Mouse (Mus musculus) heart, adult 2 months (tissue): ENCODE data around the gene 1700001J03Rik. TPM values are rescaled to one million over a fixed set of nuclear protein-coding genes. Genes with fewer than 3 reads are reported as not detected.
"Not testable (repeated sequence)": the region's sequence is repeated elsewhere in the genome, so short reads cannot be mapped to it uniquely, and the experiment has no call there.

ENCODE experiments used
- DNase-seq, 2 experiments: peaks; one replicate each; pipeline ENCODE4 v3.0.0; 2021
- H3K27ac ChIP-seq: fragments of 200-600 bp; 2 replicates; pipeline ENCODE4 v1.8.1; 2022
- H3K27me3 ChIP-seq: fragments of 200-500 bp; 2 replicates; pipeline ENCODE4 v1.6.1; 2012; ENCODE audit warnings: mild to moderate bottlenecking, low read length, inconsistent platforms, mixed read lengths; ENCODE audit not compliant: control insufficient read depth, insufficient read depth
- H3K36me3 ChIP-seq: fragments of 200-500 bp; 2 replicates; pipeline ENCODE4 v1.6.1; 2012; ENCODE audit warnings: low read length, inconsistent platforms; ENCODE audit not compliant: control insufficient read depth, insufficient read depth
- H3K4me1 ChIP-seq: fragments of 200-500 bp; 2 replicates; pipeline ENCODE4 v1.6.1; 2011; ENCODE audit warnings: low read length; ENCODE audit not compliant: control insufficient read depth, insufficient read depth
- H3K4me3 ChIP-seq: fragments of 200-600 bp; 2 replicates; pipeline ENCODE4 v1.8.1; 2022
- H3K79me2 ChIP-seq: fragments of 200-500 bp; replicated peaks from 2 replicates; pipeline ENCODE4 v1.6.1; 2012; ENCODE audit warnings: mild to moderate bottlenecking, inconsistent platforms, low read length, moderate library complexity, mixed read lengths; ENCODE audit not compliant: control insufficient read depth, insufficient read depth
- H3K9ac ChIP-seq: fragments of 200-500 bp; 2 replicates; pipeline ENCODE4 v1.6.1; 2012; ENCODE audit warnings: low read depth, mild to moderate bottlenecking, control low read depth, inconsistent platforms, low read length, mixed read lengths
- CTCF ChIP-seq: fragments of 200-600 bp; IDR thresholded peaks from 2 replicates; pipeline ENCODE4 v1.8.1; 2022; ENCODE audit warnings: antibody characterized with exemption, mild to moderate bottlenecking, moderate library complexity
- EP300 ChIP-seq: fragments of 200-500 bp; IDR thresholded peaks from 2 replicates; pipeline ENCODE4 v1.6.1; 2011; ENCODE audit warnings: low read depth, low read length, control low read depth; ENCODE audit not compliant: insufficient read depth
- POLR2A ChIP-seq: fragments of 200-500 bp; IDR thresholded peaks from 2 replicates; pipeline ENCODE4 v1.6.1; 2011; ENCODE audit warnings: mild to moderate bottlenecking, low read depth, low read length, control low read depth; ENCODE audit not compliant: insufficient read depth
- WGBS: fragments of 180-500 bp; shearing (Covaris S2); methylation state at CpG from one replicate; pipeline ENCODE4 v1.1.7; 2018; 5-methylcytosine and 5-hydroxymethylcytosine counted together
- intact Hi-C: fragments of 180-260 bp; cut with DNase I; formaldehyde crosslinking; loops from one replicate; pipeline ENCODE4 v1.15.1; 2025
- polyA plus RNA-seq: library from polyadenylated mRNA; depleted of rRNA; stranded (reverse); fragments of >200 nt; gene quantifications from 2 replicates; pipeline ENCODE4 v1.2.3, GENCODE M21; 2012; rRNA removed
- total RNA-seq, 2 experiments: library from RNA; stranded (reverse); gene quantifications; 2 replicates each; pipeline ENCODE4 v1.2.3; 2021

1700001J03Rik gene
- total and polyA plus RNA-seq, 3 experiments: 0.55 to 0.68 TPM; not detected in 1

- H3K4me1 ChIP-seq, H3K4me3 ChIP-seq, H3K9ac ChIP-seq, H3K27ac ChIP-seq, intact Hi-C loops, H3K27me3 ChIP-seq, H3K79me2 ChIP-seq, H3K36me3 ChIP-seq: not testable (repeated sequence)
- peak; percentile 47 for TF ChIP-seq CTCF
- 49% methylated on average over 4 of the region's 4 CpGs for WGBS
- peak in 1 of 2 experiments; percentile 21 for DNase-seq
Observed at GRCm38 (mm10) chr5:146172744-146173143, 12.4 kb downstream of the 1700001J03Rik start.

DNA sequence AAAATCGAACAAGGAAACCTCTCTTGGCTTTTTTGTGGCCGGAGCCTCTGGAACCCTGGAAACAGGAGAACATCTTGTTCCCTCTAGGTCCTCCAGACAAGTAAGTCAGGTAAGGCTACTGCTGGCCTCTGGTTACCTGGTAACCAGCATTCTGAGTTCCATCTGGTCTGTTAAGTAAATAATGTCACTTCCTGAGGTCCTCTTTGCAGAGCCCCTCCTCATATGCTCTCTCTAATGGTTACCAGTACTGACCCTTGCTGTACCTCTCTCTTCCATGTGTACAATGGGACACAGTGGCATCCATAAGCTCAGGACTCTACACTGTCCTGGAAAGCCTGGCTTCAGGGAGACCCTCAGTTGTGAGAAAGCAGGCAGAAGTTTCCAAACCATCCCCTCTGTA, 14.5 kb downstream of the 1700001J03Rik start, which contains the start of gene Gm6309:
Gene Gm6309 (minus strand): TSS at position 101 of the 400 bp plus-strand sequence.
- H3K4me1 ChIP-seq, DNase-seq, H3K36me3 ChIP-seq, H3K27ac ChIP-seq, intact Hi-C loops, H3K79me2 ChIP-seq, H3K27me3 ChIP-seq, H3K4me3 ChIP-seq, H3K9ac ChIP-seq: not testable (repeated sequence)
- WGBS: 60% methylated on average over 2 of the region's 2 CpGs

DNA sequence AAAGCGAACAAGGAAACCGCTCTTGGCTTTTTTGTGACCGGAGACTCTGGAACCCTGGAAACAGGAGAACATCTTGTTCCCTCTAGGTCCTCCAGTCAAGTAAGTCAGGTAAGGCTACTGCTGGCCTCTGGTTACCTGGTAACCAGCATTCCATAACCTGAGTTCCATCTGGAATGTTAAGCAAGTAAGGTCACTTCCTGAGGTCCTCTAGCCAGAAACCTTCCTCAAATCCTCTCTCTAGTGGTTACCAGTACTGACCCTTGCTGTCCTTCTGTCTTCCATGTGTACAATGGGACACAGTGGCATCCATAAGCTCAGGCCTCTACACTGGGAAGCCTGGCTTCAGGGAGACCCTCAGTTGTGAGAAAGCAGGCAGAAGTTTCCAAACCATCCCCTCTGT, 24.7 kb downstream of the 1700001J03Rik start, which contains the start of gene Gm5565:
Gene Gm5565 (minus strand): TSS at position 101 of the 400 bp plus-strand sequence.
- H3K36me3 ChIP-seq, H3K79me2 ChIP-seq, H3K27ac ChIP-seq, intact Hi-C loops, H3K27me3 ChIP-seq, H3K9ac ChIP-seq, H3K4me1 ChIP-seq, DNase-seq, H3K4me3 ChIP-seq: not testable (repeated sequence)
- WGBS: 90% methylated on average over 3 of the region's 3 CpGs

- H3K4me1 ChIP-seq, H3K27ac ChIP-seq, H3K36me3 ChIP-seq, DNase-seq, H3K79me2 ChIP-seq, H3K4me3 ChIP-seq, intact Hi-C loops, H3K9ac ChIP-seq, H3K27me3 ChIP-seq: not testable (repeated sequence)
- WGBS: 77% methylated on average over 4 of the region's 4 CpGs
Observed at GRCm38 (mm10) chr5:146158326-146158725, 26.8 kb downstream of the 1700001J03Rik start.

DNA sequence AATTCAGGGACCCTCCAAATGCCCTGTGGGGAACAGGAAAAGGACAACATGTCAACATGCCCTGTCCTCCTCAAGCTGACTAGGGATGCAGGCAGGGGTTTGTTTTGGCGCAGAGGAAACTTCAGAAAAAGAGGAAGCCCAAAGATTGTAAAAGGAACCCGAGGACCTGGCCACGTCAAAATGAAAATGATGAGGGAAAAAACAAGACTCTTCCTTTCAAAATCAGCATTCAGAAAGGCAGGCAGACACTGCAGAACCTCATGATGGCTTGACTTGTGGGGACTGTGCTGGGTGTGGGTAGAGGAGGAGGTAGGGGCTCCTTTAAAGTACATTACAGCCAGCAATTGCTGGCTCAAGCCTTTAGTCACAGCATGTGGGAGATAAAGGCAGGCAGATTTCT, 34.6 kb downstream of the 1700001J03Rik start:
- 54% methylated on average over 3 of the region's 3 CpGs for WGBS

GRCm38 (mm10) chr5:146147903-146148302, 37.2 kb downstream of the 1700001J03Rik start:
- Histone ChIP-seq H3K79me2 (no peaks in the 10 kb centered on the region), H3K27ac (no peak overlapping the region), H3K4me3 (no peak overlapping the region), H3K9ac (no peak overlapping the region), H3K27me3 (no peaks in the 10 kb centered on the region), H3K4me1 (no peaks in the 10 kb centered on the region), H3K36me3 (no peaks in the 10 kb centered on the region)
- intact Hi-C loops: no loop called here
- no peak for TF ChIP-seq CTCF
- TF ChIP-seq POLR2A: no peak
- no peak for TF ChIP-seq EP300
- WGBS: 35% methylated on average over 2 of the region's 2 CpGs
- no peak for DNase-seq

More for the DNA sequence above, 34.6 kb downstream of the 1700001J03Rik start:
- Histone ChIP-seq H3K79me2 (no peaks in the 10 kb centered on the region), H3K9ac (no peak overlapping the region), H3K4me3 (no peak overlapping the region), H3K4me1 (no peaks in the 10 kb centered on the region), H3K27ac (no peak overlapping the region), H3K27me3 (no peaks in the 10 kb centered on the region), H3K36me3 (no peaks in the 10 kb centered on the region)
- intact Hi-C loops: no loop called here
- no peak for DNase-seq
- TF ChIP-seq EP300: no peak
- TF ChIP-seq CTCF: no peak
- no peak for TF ChIP-seq POLR2A

Other genes with a start within 250 kb of the 1700001J03Rik start
- gene Cyp3a25, start 175.7 kb downstream of the 1700001J03Rik start, total RNA-seq: not detected
- not detected in 2 replicates for gene Cyp3a25, start 175.7 kb downstream of the 1700001J03Rik start, polyA plus RNA-seq
- gene Cyp3a59, start 106.0 kb downstream of the 1700001J03Rik start, total RNA-seq: not detected
- gene Cyp3a59, start 106.0 kb downstream of the 1700001J03Rik start, polyA plus RNA-seq: not detected in 2 replicates
- gene Gm5565, start 24.8 kb downstream of the 1700001J03Rik start, total RNA-seq: not detected
- not detected in 2 replicates for gene Gm5565, start 24.8 kb downstream of the 1700001J03Rik start, polyA plus RNA-seq
- not detected for gene Gm6309, start 14.6 kb downstream of the 1700001J03Rik start, total RNA-seq
- gene Gm6309, start 14.6 kb downstream of the 1700001J03Rik start, polyA plus RNA-seq: not detected in 2 replicates
- gene Rnf6, start 36.3 kb upstream of the 1700001J03Rik start, total RNA-seq: 10 to 100 TPM; 40.6 to 43.1 TPM
- 15.6 and 24.8 TPM in 2 replicates for gene Rnf6, start 36.3 kb upstream of the 1700001J03Rik start, polyA plus RNA-seq
- gene Cdk8, start 45.9 kb upstream of the 1700001J03Rik start, total RNA-seq: 10 to 100 TPM; 15.5 to 15.6 TPM
- gene Cdk8, start 45.9 kb upstream of the 1700001J03Rik start, polyA plus RNA-seq: 15.0 and 18.8 TPM in 2 replicates
- under 1 TPM; 0.31 to 0.34 TPM for gene Wasf3, start 199.7 kb upstream of the 1700001J03Rik start, total RNA-seq
- gene Wasf3, start 199.7 kb upstream of the 1700001J03Rik start, polyA plus RNA-seq: 0.74 and 0.79 TPM in 2 replicates